Mouse (Mus musculus) heart, embryonic 10.5 days (tissue): ENCODE results near the gene Gm49630. TPM values are rescaled to one million over a fixed set of nuclear protein-coding genes. Genes with fewer than 3 reads are reported as not detected.
"Not testable (repeated sequence)": the region's sequence is repeated elsewhere in the genome, so short reads cannot be mapped to it uniquely, and the experiment has no call there.

Source experiments
- DNase-seq: peaks from one replicate; pipeline ENCODE4 v3.0.0-alpha.2; 2017; ENCODE audit warnings: low spot score
- H3K27ac ChIP-seq: fragments of 300-500 bp; sonication (generic); 2 replicates; pipeline ENCODE4 v1.5.1; 2016; ENCODE audit warnings: mild to moderate bottlenecking
- H3K27me3 ChIP-seq: fragments of 300-500 bp; sonication (generic); 2 replicates; pipeline ENCODE4 v1.6.1; 2016; ENCODE audit warnings: mild to moderate bottlenecking; ENCODE audit not compliant: poor library complexity, insufficient read depth, severe bottlenecking
- H3K36me3 ChIP-seq: fragments of 300-500 bp; sonication (generic); 2 replicates; pipeline ENCODE4 v1.6.1; 2016; ENCODE audit warnings: mild to moderate bottlenecking, moderate library complexity
- H3K4me1 ChIP-seq: fragments of 300-500 bp; sonication (generic); 2 replicates; pipeline ENCODE4 v1.6.1; 2016; ENCODE audit warnings: mild to moderate bottlenecking
- H3K4me3 ChIP-seq: fragments of 300-500 bp; sonication (generic); 2 replicates; pipeline ENCODE4 v1.5.1; 2016; ENCODE audit warnings: mild to moderate bottlenecking, moderate library complexity
- H3K9me3 ChIP-seq: fragments of 300-500 bp; sonication (generic); 2 replicates; pipeline ENCODE4 v1.6.1; 2016; ENCODE audit warnings: mild to moderate bottlenecking, moderate library complexity
- WGBS: fragments of 180-500 bp; shearing (Covaris S2); methylation state at CpG from one replicate; pipeline ENCODE4 v1.1.7; 2016; 5-methylcytosine and 5-hydroxymethylcytosine counted together
- polyA plus RNA-seq: library from polyadenylated mRNA; unstranded; fragments of >200 nt; fragmentation: Nextera tagmentation; extraction: Ambion mirVana; gene quantifications from 2 replicates; pipeline ENCODE4 v1.2.1, GENCODE M21; 2016

The Gm49630 gene
- polyA plus RNA-seq, result not detected in 2 replicates

DNA sequence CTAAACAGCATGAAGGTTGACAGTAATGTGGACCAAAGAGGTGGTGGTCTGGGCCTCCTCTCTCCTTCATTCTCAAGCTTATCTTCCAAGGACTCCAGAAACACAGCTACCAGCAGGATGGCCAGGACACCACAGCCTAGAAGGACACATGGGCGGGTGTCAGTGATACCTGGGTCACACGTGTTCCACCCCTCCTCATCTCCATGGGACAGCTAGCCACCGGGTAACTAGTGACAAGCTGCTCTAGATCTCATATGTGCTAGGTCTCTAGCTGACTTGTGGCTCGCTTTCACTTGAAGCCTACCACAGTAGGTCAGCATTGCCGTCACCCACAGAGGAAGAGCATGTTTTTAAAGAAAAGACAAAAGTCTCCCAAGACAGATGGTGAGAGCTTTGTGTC is at the start of gene Gm49630:
Gm49630 (minus strand) TSS at position 101 of the 400 bp plus-strand sequence.
- not testable (repeated sequence) for H3K36me3 ChIP-seq, H3K4me1 ChIP-seq, H3K27ac ChIP-seq, H3K9me3 ChIP-seq, DNase-seq, H3K27me3 ChIP-seq, H3K4me3 ChIP-seq
- WGBS, result 61% methylated on average over 4 of the region's 5 CpGs

- WGBS, result 29% methylated on average over 3 of the region's 3 CpGs
- H3K4me3 ChIP-seq, H3K9me3 ChIP-seq: not testable (repeated sequence)
These were observed 48.6 kb upstream of the Gm49630 start for GRCm38 (mm10) chr17:7420191-7420973.

DNA sequence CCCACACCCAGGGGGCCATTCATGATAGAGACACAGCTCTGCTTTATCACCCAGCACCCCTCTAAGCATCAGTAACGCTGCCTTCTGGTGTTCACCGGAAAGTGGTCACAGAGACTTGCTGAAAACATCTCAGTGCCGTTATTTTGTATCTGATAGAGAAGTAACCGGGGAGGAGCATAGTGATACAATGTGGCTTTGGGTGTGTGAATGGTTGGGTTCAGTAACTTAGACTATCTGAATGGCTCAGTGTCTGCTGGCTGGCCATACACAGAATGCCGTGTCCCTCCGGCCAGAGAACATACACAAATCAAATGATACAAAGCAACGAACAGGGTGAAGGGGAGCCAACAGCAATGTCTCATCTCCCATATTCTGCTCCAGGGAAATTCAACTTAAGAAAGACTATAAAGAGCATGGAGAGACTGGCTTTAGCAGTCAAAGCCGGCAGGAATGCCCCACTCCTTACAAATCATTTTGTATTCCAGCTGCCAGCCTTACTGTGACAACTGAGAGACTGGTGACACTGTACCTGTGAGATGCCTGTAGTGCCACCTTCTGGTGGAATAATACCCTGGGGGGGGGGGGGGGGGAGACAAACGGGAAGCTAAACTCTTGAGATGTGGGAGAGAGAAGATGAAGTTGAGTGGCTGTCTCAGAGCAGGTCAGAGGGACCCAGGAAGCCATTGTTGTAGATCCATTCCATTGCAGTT is 43.0 kb upstream of the Gm49630 start:
- not testable (repeated sequence) for H3K36me3 ChIP-seq, H3K27ac ChIP-seq, H3K9me3 ChIP-seq, H3K4me3 ChIP-seq, H3K27me3 ChIP-seq, DNase-seq, H3K4me1 ChIP-seq
- WGBS, result 78% methylated on average over 7 of the region's 9 CpGs

More at GRCm38 (mm10) chr17:7420191-7420973, 48.6 kb upstream of the Gm49630 start:
- H3K36me3 ChIP-seq, H3K27ac ChIP-seq, H3K4me1 ChIP-seq, H3K27me3 ChIP-seq, DNase-seq: not testable (repeated sequence)

- not testable (repeated sequence) for H3K36me3 ChIP-seq, H3K27ac ChIP-seq, H3K9me3 ChIP-seq, H3K4me3 ChIP-seq, H3K4me1 ChIP-seq, H3K27me3 ChIP-seq
- 72% methylated on average over 8 of the region's 8 CpGs for WGBS
- peak; percentile 38 for DNase-seq
These were observed 41.6 kb upstream of the Gm49630 start for GRCm38 (mm10) chr17:7413336-7413735.

GRCm38 (mm10) chr17:7399770-7400169 is 28.0 kb upstream of the Gm49630 start:
- H3K4me3 ChIP-seq, H3K36me3 ChIP-seq, H3K27ac ChIP-seq, H3K27me3 ChIP-seq, H3K9me3 ChIP-seq, DNase-seq, H3K4me1 ChIP-seq: not testable (repeated sequence)
- 85% methylated on average over 6 of the region's 6 CpGs for WGBS

GRCm38 (mm10) chr17:7398198-7398847 is 26.5 kb upstream of the Gm49630 start:
- not testable (repeated sequence) for H3K9me3 ChIP-seq, H3K4me3 ChIP-seq, H3K4me1 ChIP-seq, H3K36me3 ChIP-seq, H3K27ac ChIP-seq, DNase-seq, H3K27me3 ChIP-seq
- 82% methylated on average over 6 of the region's 6 CpGs for WGBS

DNA sequence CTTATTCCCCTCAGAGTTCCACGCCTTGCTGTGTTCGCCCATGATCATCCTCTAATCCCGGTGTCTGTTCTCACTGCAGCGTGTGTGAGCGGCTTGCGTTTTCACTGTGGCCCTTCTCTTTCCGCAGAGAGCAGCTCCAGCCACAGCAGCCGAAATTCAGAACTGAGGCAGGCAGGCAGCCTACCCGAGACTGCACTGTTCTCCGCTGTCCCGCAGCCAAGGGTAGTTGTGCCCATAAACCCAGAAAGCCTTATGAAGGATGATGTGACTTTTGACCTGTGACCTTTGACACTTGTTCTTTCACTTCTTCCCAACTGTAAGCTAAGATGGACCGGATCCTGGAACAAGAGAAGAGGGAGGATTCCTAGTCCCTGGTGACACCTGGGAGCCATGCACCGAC is 25.3 kb upstream of the Gm49630 start:
- not testable (repeated sequence) for H3K27me3 ChIP-seq, H3K4me3 ChIP-seq, DNase-seq, H3K36me3 ChIP-seq, H3K4me1 ChIP-seq, H3K27ac ChIP-seq, H3K9me3 ChIP-seq
- 88% methylated on average over 13 of the region's 13 CpGs for WGBS

- not testable (repeated sequence) for H3K27me3 ChIP-seq, H3K4me3 ChIP-seq, DNase-seq, H3K27ac ChIP-seq, H3K9me3 ChIP-seq, H3K36me3 ChIP-seq, H3K4me1 ChIP-seq
- WGBS, result no CpG with 5 or more reads among the region's 2 CpGs
These were observed 24.5 kb upstream of the Gm49630 start for GRCm38 (mm10) chr17:7396288-7396687.

DNA sequence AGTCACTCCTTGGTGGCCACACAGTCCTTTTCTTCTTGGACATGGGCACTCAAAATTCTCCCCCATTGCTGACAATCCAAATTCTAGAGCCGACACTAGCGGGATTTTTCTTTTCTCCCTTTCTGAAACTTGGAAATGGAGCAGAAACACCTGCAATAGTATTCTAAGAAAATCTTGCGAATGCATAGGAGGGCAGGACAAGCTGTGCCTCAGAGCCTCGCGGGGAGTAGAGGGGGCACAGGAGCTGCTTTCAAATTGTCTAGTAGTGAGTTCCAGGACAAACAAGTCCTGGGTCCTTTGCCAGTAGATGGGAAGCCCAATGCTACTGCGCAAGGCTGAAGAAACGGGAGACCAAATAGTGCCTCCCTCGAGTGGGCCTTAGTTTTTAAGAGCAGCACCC is 23.9 kb upstream of the Gm49630 start:
- H3K9me3 ChIP-seq, H3K36me3 ChIP-seq, H3K27me3 ChIP-seq, H3K27ac ChIP-seq, H3K4me3 ChIP-seq, DNase-seq, H3K4me1 ChIP-seq: not testable (repeated sequence)
- WGBS, result 88% methylated on average over 8 of the region's 8 CpGs

- H3K27ac ChIP-seq, H3K4me3 ChIP-seq, H3K4me1 ChIP-seq, H3K27me3 ChIP-seq, DNase-seq, H3K36me3 ChIP-seq, H3K9me3 ChIP-seq: not testable (repeated sequence)
- 85% methylated on average over 7 of the region's 7 CpGs for WGBS
These were observed 23.3 kb upstream of the Gm49630 start for GRCm38 (mm10) chr17:7395116-7395515.

- 83% methylated on average over 7 of the region's 7 CpGs for WGBS
- not testable (repeated sequence) for DNase-seq, H3K9me3 ChIP-seq, H3K4me1 ChIP-seq, H3K36me3 ChIP-seq, H3K4me3 ChIP-seq, H3K27me3 ChIP-seq, H3K27ac ChIP-seq
These were observed 18.1 kb upstream of the Gm49630 start for GRCm38 (mm10) chr17:7389898-7390297.

DNA sequence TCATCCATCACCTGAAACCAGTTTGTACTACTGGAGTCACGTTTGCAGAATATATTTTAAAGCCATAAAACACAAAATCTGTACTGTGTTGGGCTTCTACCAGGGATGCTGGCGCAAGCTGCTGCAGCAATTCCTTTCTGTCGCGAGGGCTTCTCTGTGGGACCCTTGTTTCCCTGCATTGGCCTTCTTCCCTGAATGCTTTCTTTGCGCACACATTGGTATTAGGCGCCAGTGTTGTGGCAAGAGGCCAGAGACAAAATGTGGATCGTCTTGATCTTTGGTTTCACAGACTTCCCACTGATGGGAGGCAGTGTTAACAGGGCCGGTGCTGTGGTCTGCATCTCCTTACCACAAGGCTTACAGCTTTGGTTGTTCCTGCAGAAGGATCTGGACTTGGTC is 17.2 kb upstream of the Gm49630 start:
- DNase-seq, H3K27me3 ChIP-seq, H3K36me3 ChIP-seq, H3K27ac ChIP-seq, H3K4me1 ChIP-seq, H3K4me3 ChIP-seq, H3K9me3 ChIP-seq: not testable (repeated sequence)
- 82% methylated on average over 8 of the region's 8 CpGs for WGBS

GRCm38 (mm10) chr17:7388341-7388957 is 16.7 kb upstream of the Gm49630 start:
- not testable (repeated sequence) for H3K27ac ChIP-seq, H3K27me3 ChIP-seq, H3K4me1 ChIP-seq, H3K36me3 ChIP-seq, H3K9me3 ChIP-seq, H3K4me3 ChIP-seq, DNase-seq
- no CpG with 5 or more reads among the region's 2 CpGs for WGBS
